Mouse (Mus musculus): ENCODE results near the gene Gstm1.

Gstm1 gene

DNA sequence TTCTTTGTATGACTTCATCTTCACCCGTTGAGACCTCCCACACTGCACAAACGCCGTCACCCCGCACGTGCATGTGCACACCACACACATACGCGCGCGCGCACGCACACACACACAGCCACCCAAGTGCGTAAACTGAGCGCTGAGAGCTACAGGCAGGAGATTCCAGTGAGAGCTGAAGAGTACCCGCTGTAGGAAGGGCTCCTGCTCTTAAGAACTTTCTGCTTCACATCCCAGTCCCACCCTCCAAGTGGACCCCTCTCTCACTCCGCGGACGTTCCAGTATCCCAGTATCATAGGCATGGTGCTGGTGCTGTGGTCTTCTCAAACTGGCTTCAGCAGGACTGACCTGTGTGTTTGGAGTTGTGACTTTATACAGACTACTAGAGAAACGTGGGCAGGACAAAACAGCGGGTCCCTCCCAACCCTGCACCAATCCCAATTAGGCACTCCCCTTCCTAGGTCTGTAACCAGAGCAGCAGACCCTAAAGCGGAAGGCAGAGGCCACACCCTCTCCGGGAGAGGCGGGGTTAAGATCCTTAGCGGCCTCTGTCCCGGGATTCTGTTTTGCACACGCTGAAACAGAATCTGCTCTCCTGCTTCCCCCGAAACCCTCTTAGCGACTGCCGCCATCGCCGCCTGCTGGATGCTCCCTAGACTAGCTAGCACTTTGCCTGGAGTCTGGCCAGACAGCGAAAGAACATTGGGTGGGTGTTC, at the start of gene Gstm1:
Gstm1 (minus strand) TSS at position 501 of the 717 bp plus-strand sequence.
- DNase-seq: peak; percentile 100

DNA sequence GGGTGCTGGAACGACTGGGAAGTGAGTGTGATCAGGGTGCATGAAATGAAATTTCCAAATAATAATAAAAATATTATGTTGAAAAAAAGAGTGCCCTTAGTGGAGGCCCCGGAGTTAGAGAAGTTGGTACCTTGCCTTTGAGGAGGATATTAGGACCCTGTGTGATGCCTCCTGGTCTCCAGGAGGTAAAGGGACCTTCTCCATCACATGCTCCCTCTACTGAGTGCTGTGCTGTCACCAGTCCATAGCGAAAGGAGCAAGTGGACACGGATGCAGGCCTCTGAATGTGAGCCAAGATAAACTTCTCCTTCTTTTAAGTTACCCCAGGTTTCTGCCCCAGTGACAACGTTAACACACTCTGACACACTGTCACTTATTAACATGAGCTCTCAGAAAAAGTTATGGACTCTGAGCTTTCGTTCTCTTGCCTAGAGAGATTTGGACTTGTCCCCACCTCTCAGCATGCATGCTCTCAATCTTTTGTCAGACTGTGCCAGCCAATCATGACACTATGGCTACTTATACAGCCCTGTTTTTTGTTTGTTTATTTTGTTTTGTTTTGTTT, 49.7 kb upstream of the Gstm1 start:
- peak; percentile 64 for DNase-seq

DNA sequence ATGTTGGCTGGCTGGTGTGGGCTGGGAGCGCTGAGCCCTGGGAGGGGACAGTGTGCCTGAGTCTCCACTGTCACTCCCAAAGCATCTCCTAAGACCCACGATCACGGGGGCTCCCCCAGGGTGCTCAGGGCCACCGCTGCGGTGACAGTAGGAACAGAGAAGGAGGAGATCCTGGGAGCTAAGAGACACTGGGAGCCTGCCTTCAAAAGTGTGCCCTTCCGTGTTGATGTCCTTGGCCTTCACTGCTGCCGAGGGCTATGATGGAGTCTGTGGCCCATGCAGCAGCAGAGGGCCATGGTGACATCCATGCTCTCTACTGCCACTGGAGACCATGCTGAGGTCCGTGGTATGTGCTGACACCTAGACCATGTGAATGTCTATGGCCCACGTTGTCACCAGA, 47.8 kb upstream of the Gstm1 start:
- DNase-seq: peak; percentile 88

DNA sequence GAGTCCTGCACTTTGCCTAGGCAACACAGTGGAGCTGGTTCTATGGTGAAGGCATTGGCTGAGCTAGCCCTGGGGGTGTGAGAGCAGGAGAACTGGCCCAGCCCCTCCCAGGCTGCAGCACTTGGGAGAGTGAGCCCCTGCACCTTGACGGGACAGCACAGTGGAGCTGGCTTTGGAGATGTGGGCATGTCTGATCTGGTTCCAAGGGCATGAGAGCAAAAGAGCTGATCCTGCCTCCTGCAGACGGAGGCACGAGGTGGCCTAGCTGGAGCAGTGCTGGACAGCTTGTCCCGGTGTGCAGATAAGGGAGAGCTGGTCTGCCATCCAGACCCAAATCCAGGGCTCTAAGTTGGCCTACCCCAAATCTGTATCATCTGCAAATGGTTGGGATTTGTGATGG, 46.9 kb upstream of the Gstm1 start:
- DNase-seq: peak; percentile 87

DNA sequence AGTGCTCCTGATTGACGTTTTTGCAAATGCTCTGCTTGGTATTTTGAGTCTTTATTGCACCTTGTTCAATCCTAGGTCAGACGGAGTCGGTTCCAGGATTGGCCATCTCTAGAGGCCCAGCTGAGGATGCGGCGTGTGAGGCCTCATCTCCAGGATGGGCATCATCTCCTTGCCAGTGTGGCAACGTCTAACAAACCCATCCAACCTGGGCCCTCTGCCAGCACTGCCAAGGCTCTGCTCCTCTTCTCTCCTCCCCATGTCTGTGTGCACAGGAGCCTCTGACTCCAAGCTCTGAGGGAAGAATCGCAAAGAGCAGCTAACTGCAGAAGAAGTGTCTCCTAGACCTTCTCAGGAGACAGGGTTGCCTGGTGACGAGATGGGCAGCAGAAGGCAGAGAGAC, 44.9 kb upstream of the Gstm1 start:
- no peak for DNase-seq

DNA sequence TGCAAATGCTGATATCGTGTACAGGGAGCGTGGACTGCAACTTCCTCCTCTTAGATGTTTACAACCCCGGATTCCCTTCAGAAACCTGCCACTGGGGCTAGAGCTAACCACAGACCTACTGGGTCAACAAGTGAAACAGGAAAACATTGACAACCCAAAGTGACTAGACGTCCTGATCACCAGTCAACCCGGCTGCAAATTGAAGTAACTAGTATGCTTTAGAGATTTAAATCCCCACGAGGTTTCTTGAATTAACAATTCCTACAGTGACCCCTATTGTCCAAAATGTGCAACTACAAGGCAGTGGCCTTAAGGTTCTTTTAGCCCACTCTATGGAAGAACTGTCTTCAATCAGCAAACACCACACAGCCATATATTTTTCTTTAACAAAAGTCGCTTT, 43.6 kb upstream of the Gstm1 start:
- peak; percentile 90 for DNase-seq

DNA sequence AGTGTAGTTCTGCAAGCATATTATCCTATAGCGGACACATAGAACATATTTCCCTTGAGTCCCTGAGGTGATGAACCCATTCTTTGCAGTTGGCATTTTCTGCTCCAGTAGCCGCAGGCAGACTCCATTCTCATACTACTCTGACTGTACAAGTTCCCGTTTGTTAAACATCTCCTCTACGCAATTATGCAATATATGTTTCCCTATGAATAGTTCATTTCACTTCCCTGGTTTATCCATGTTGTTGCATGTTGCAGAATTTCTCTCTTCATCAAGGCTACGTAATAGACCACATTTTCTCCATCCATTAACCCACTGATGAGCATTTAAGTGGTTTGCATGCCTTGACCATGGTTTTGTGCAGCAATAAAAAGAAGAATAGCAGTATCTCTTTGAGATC, 32.7 kb upstream of the Gstm1 start:
- DNase-seq: no peak

DNA sequence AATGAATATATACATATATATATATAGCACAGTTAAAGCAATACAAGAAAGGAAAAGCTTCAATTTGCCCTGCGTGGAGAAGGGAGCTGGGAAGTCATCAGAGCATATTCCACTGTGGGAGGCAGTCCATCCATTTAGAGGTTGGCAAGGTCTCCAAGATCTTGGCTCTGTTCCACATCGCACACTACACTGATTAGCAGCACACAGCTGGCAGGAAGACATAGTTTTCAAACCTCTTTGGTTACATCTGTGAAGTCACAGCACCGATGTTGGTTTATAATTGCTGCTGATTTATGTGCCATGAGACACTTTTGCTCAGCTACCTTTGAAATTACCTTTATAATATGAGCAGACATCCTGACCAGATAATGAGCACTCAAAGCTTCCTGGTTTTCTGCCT, 30.5 kb upstream of the Gstm1 start:
- DNase-seq: no peak

DNA sequence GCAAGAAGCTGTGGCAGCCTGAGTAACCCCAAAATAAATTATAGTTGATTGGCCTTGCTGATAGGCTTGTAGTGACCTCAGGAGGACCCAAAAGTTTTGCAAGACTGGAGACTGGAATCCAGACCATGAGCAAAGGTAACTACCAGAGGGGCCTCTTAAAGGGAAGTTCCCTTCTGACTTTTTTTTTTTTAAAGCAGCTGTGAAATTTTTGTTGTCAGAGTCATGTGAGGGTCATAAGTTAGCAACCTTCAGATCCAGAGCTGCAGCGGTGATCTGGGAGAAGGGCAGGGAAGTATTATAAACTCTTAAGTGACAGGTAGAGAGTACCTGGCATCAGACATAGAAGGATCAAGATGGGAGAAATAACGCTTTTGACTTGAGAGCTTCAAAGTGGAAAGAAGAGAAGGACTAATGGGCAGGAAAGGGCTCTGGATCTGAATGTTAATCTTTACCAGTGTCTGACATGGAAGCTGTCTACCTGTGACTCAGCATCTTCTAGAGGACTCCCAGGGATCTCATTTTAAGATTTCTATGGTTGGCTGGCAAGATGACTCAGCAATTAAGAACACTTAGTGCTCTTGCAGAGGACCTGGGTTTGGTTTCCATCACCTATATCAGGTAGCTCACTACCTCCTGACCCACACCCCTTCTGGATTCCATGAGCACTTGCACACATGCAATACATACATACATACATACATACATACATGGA, 29.3 kb upstream of the Gstm1 start:
- no peak for DNase-seq

DNA sequence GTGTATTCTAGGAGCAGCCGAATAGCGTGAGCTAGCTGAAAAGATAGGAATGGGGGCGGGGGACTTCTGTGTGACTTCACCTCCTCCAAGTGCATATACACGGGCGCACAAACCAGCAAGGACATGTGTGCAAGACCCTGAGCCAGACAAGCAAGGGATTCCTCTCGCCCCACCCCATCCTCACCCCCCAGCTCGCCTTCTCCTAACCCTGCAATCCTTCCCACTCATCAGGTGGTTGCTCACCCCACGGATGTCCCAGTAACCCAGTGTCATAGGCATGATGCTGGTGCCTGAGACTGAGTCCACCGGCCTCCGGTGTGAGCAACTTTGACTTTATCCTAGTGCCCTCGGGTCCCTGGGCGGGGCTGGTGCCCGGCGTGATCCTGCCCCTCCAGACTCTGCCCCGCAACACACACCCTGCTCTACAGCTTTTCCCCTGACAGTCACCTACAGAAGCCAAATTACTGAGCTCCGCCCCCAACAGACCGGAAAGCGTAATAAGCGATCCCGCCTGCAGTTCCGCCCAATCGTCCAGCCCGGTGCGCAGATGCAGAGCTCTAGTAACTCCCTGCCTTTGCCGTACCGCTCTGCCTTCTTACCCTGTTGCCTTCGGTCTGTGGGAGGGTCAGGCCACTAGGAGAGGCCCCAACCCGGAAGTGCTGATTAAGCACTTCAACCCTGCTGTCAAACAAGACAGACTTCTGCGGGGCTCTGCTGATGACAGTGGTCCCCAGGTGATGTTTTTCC, 26.8 kb upstream of the Gstm1 start, which contains the start of gene Gstm4:
Gstm4 (minus strand) TSS at position 501 of the 747 bp plus-strand sequence.
- peak; percentile 99 for DNase-seq

DNA sequence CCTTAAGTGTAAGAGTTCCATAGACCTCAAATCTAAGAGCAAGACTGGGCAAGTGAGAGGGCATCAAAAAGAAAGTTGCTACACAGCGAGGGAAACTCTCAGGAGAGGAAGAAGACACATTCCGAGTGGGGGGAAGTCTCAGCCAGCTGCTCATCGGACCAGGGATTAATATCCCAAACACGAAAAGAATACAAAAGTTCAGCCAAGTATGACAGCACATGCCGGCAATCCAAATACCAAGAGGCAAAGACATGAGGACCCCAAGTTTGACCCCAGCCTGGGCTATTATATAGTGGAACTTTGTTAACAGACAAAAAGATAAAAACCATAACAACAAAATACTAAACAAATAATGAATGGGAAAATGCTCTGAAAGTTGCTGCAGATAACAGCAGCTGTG, 15.4 kb upstream of the Gstm1 start:
- peak; percentile 95 for DNase-seq

DNA sequence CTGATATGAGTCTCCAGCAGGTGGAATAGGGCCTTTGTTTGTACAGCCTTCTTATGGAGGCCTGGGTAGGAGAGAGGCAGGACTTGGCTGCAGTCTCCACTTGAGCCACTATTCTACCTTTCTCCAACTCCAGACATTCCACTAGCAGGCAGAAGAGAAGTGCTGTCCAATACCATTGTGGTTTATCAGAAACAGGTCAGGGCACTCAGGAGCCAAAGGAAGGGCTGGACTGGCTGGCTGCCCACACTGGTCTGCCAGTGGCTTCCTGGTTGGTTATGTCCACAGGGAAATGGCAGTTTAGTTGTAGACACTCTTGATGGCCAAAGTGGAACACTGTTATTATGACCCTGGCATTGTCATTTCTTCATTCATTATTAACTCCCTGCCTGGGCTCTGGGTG, 14.3 kb upstream of the Gstm1 start:
- DNase-seq: peak; percentile 90

DNA sequence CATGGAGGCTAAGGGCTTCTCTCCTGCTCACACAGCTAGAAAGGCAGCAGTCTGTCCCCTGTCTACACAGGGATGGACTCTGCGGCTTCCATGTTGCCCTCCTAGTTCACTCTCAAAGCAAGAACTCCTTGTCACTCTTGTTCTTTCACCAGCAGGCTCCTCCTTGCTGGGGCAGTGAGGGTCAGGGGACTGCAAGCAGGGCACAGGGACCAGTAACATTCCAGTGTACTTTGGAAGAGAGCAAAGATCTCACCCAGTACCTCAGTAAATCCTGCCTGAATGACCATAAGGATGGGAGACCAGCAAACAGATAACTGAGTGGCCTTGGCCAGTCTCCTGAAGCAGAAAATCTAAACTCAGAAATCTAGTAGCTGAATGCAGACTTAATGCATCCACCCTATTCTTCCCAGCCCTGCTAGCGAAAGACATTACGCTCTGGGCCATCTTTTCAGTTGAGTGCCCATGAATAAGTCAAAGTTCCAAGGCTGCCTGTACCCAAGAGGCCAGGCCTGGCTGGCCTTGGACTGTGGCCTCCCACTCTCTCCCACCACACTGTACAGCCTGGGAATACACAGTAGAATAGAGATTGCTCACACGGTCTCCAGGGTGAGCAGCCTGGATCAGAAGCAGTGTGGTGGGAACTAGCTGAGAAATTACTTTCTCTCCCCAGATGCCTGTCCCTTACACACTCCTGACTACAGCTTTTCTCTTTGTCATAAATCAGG, 11.0 kb upstream of the Gstm1 start:
- DNase-seq: peak; percentile 54

DNA sequence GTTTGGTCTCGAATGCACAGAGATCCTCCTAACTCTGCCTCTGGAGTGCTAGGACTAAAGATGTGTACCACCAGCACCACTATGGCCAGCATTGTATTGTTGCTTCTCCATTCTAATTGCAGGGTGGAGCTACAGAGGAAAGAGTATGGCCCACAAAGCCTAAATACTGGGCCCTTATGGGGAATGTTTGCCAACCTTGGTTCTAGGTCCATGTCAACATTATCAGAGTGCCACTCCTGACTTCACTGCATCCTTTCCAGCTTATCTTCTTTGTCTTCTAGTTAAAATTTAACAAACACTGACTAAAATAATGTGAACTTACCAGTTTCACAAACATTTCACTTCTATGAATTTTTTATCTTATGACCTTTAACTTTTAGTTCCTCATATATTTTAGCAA, 8.8 kb upstream of the Gstm1 start:
- DNase-seq: peak; percentile 53

DNA sequence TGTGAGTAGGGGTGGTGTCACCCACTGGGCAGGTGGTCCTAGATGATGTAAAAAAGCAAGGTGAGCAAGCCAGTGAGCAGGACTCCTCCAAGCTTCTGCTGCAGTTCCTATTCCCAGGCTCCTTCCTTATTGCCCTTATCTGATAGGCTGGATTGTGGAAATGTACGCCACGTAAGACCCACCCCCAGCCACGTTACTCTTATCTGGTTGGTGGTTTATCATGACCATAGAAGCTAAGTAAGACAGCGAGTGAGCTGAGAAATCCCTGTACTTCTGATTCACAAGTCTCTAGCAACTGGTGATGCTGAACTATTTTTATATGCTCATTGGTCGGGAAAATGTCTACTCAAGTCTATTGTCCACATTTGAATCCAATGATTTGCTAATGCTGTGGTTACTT, 8.3 kb upstream of the Gstm1 start:
- DNase-seq: peak; percentile 65

DNA sequence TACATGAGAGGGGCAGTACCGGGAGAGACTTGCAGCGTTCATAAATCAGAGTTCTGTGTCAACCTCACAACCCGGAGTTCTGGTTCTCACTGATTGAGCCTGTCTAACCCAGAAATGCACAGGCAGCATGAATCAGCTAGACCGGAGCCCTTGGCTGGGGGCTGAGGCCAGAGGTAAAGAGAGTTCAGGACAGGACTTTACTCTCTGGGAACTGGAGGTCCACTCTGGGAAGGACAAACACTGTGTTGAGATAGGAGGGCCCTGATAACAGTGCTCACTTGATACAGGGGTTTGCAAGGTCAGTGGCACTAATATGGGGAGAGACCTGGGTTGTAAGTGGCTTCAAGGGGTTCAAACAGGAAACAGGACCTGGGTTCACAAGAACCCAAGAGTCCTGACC, 7.5 kb upstream of the Gstm1 start:
- DNase-seq: peak; percentile 76

DNA sequence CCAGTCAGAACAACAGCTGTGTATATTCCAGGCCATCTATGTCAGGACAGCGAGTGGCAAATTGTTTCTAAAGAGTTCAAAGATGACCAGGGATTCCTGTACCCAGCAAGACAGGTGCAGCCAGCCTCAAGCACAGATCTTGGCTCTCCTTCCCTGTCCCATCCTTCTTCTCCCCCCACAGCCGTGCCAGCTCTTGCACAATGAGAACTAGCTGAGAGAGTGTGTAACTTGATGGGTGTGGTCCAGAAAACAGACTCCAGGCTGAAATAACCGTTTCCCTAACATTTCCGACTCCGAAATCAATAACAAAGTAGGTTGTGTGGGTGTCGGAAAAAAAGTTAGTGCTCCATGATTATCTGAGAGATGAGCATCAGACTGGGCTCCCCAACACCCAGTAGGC, 4.9 kb upstream of the Gstm1 start:
- DNase-seq: peak; percentile 97

DNA sequence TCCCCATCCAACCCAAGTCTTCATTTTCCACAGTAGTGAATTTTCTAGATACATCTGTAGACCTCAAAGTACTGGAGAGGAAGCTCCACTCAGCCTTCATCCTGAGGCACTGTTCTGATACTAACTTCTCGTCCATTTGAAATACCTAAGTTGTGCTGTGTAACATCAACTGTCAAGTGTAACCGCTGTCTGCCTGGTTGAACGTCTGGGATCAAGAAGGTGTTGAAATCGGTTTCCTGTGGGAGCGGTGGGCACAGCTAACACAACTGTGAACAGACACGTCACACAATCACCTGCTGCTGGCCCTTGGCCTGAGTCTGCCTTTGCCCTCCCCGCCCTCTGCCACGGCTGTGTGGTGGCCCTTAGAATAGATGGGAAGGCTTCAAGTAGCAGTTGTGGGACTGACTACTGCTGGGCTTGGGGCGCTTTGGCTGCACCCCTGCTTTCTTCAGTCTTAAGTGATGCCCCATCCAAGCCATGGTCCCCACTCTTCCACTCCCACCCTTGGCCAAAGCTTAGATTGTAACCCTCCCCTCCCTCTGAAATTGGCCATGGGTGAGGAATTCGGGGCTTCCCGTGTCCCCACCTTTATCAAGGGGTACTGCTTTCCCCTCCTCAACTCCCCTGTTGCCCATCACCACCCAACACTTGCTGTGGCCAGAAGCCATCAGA, 2.7 kb upstream of the Gstm1 start:
- DNase-seq: peak; percentile 91

DNA sequence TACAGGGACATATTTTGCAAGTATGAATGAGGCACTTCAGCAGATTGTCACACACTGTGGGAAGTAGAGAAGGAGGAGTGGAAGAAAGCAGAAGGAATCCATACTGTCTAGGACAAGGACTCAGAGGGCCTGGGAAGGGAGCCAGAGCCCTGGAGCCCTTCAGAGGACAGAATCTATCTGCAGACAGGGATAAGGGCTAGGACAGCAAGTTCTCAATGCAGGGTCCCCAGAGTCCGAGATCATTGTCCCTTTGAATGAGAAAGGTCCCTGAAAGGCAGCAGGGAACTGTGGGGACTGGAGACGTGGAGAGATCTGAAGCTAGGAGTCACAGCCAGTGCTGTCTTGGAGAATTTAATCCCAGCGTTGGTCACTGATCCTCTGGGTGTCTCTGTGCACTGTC, 1.5 kb upstream of the Gstm1 start:
- DNase-seq: peak; percentile 96

DNA sequence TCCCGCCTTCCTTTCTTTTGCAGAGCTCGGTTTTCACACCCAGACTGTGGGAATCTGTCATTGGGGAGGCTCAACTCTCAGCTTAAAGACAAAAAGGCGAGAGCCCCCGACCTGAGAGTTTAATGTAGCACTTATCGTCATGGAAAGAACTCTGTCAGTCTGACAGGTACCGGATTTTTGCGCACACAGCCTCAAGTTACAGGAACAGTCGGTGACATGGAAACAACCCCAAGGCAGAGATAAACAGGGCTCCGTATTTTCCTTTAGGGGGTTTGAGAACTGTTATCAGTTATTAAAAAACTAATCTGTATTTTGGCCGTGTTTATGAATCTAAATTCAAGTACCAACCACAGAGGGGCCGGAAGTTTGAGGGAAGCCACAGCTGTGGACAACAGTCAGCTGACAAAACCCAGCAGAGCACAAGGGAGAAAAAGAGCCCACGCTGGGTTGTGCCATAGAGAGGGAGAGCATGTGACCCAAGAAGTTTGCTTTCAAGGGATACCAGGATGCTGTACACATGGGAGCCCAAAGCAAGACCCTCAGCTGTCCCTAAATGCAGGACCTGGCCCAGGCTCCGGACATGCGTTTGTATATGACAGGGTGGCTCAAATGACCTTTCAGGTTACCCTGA, 532 bp upstream of the Gstm1 start:
- peak; percentile 96 for DNase-seq

DNA sequence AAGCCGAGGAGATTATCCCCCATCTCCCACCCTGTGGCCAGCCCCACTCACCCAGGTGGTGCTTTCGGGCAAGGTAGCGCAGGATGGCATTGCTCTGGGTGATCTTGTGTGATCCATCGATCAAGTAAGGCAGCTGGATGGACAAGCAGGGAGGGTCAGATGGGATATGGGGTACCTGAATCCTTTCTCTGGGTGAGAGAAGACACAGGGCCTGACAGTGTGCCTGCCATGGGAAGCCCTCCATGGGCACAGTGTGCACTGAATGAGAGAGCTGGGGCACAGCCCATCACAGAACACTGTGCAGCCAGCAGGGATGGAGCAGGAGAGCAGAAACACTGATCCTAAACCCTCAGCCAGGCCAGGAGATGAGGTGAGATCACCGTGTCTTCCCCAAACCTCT, 1.3 kb downstream of the Gstm1 start:
- DNase-seq: peak; percentile 93

DNA sequence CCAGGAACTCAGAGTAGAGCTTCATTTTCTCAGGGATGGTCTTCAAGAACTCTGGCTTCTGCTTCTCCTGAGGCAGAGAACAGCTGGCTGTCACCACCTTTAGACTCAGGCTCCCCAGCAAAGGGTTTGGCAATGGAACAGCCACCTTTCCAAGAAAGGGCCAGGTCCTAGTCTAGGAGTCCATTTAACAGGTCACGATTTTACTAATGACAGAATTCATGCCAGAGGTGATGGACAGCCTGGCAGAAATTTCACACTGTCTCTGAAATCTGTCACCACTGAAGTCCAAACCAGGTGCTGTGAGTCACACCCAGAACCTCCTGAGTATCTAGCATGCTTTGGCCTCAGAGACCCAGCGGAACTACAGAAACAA, 2.8 kb downstream of the Gstm1 start:
- peak; percentile 90 for DNase-seq
